Mouse (Mus musculus): ENCODE results near the gene Ttc41.

- TF ChIP-seq CTCF (IDR thresholded peaks at IDR 0.05; ENCODE audit: extremely low read depth, insufficient read depth, low read length) (no peak), POLR2A (IDR thresholded peaks at IDR 0.05; ENCODE audit: extremely low read depth, insufficient read depth, low read length) (no peak)
These were observed 109.5 kb downstream of the Ttc41 start for GRCm38 (mm10) chr10:86815133-86815532.

Measured in cortical plate, adult 2 months (tissue).